Mouse (Mus musculus) lung, adult 2 months (tissue): ENCODE results near the gene Zbtb16.

Experiments used
- CTCF ChIP-seq: fragments of 200-500 bp; IDR thresholded peaks from 2 replicates; pipeline ENCODE4 v1.5.1; 2011; ENCODE audit warnings: mild to moderate bottlenecking, low read length, control low read depth; ENCODE audit not compliant: insufficient read depth
- POLR2A ChIP-seq: fragments of 200-500 bp; IDR thresholded peaks from 2 replicates; pipeline ENCODE4 v1.6.1; 2011; ENCODE audit warnings: low read depth, mild to moderate bottlenecking, control low read depth, low read length, borderline replicate concordance; ENCODE audit errors: extremely low read depth

GRCm38 (mm10) chr9:48866523-48867121 is 30.6 kb upstream of the Zbtb16 start:
- TF ChIP-seq CTCF (no peak), POLR2A (no peak)
